In genomic region chr14:122404596-122405154, GRCm38 (mm10) we compare ENCODE assay signal across 30 mouse cellular contexts. TPM values are rescaled to one million over a fixed set of nuclear protein-coding genes. Genes with fewer than 3 reads are reported as not detected.
DNase-seq lines count a peak whose midpoint lies in the region; ATAC-seq lines count a peak whose summit lies in the region.
"Had no signal": no experiment of that assay in that cellular context is flagged by ENCODE, and none has a peak within 500 bp of the region (broad histone marks: within the 10 kb centered on the region; RNA-seq: fewer than 3 reads in every experiment).

No protein-coding gene starts in this region.

- peaks cover 31% of the 10 kb centered on the region for H3K27me3 ChIP-seq in hindbrain, embryonic 11.5 days (ENCODE audit: control insufficient read depth, insufficient read depth, low read length)
- peaks cover 90% of the 10 kb centered on the region for H3K27me3 ChIP-seq in hindbrain, embryonic 13.5 days
- H3K27me3 ChIP-seq in midbrain, embryonic 14.5 days (ENCODE audit: control insufficient read depth, insufficient read depth, low read length): peaks cover 83% of the 10 kb centered on the region

- H3K27ac ChIP-seq in hindbrain, embryonic 11.5 days (ENCODE audit: low read depth, low read length): peak overlapping the region; percentile 33; the same call in 1 of the 2 replicates
- H3K27ac ChIP-seq in hindbrain, embryonic 13.5 days: peak overlapping the region; percentile 49; the same call in 1 of the 2 replicates
- peak overlapping the region; percentile 52 for H3K27ac ChIP-seq in midbrain, embryonic 14.5 days (replicated peaks; ENCODE audit: low read depth, low read length)

- H3K9me3 ChIP-seq in hindbrain, embryonic 11.5 days (ENCODE audit: control insufficient read depth, low read length): no peaks in the 10 kb centered on the region
- no peaks in the 10 kb centered on the region for H3K9me3 ChIP-seq in hindbrain, embryonic 13.5 days
- no peaks in the 10 kb centered on the region for H3K9me3 ChIP-seq in midbrain, embryonic 14.5 days (ENCODE audit: control insufficient read depth, low read length)

- WGBS in hindbrain, embryonic 11.5 days: 64% methylated on average over 7 of the region's 7 CpGs
- WGBS in hindbrain, embryonic 13.5 days: 53% methylated on average over 7 of the region's 7 CpGs
- 51% methylated on average over 7 of the region's 7 CpGs for WGBS in midbrain, embryonic 14.5 days

- ATAC-seq in hindbrain, embryonic 11.5 days (ENCODE audit: low FRiP score): no peak
- ATAC-seq in hindbrain, embryonic 13.5 days (ENCODE audit: low FRiP score): peak; percentile 40; the same call in 1 of the 2 replicates
- no peak for ATAC-seq in midbrain, embryonic 14.5 days (ENCODE audit: low FRiP score, low TSS enrichment)
- ATAC-seq: intestine, embryonic 16.5 days had no signal

- H3K4me1 ChIP-seq in hindbrain, embryonic 11.5 days (replicated peaks; ENCODE audit: control insufficient read depth, insufficient read depth, low read length): peaks cover 7% of the 10 kb centered on the region
- H3K4me1 ChIP-seq in hindbrain, embryonic 13.5 days (replicated peaks): peaks cover 43% of the 10 kb centered on the region
- peaks cover 17% of the 10 kb centered on the region for H3K4me1 ChIP-seq in midbrain, embryonic 14.5 days (ENCODE audit: control insufficient read depth, insufficient read depth, low read length)

- H3K36me3 ChIP-seq in hindbrain, embryonic 11.5 days (ENCODE audit: control insufficient read depth, insufficient read depth, low read length): no peaks in the 10 kb centered on the region
- H3K36me3 ChIP-seq in hindbrain, embryonic 13.5 days: no peaks in the 10 kb centered on the region
- H3K36me3 ChIP-seq in midbrain, embryonic 14.5 days (ENCODE audit: control insufficient read depth, insufficient read depth, low read length): no peaks in the 10 kb centered on the region

- peak; percentile 62 for DNase-seq in heart, adult 11 months
- DNase-seq in heart, adult 9 months (ENCODE audit: low spot score in 2 of 2): no peak
- no peak for DNase-seq in hindbrain, embryonic 11.5 days (ENCODE audit: low spot score)
- no peak for DNase-seq in midbrain, embryonic 14.5 days
- no peak for DNase-seq in spleen, postnatal 14 days (ENCODE audit: low spot score in 2 of 2)
- DNase-seq in adrenal gland, adult 2 months: no peak
- DNase-seq: adrenal gland, adult 8-10 months; cerebellum, adult 18-20 months; kidney, adult 9 months; kidney, postnatal 14 days; left cerebral cortex, postnatal 4 days; liver; right cerebral cortex, adult 18-20 months; thymus, adult 18-20 months; thymus, postnatal 4 days had no signal

- peak overlapping the region; percentile 9; the same call in 1 of the 2 replicates for H3K4me2 ChIP-seq in hindbrain, embryonic 11.5 days (replicated peaks; ENCODE audit: low read depth, low read length)
- H3K4me2 ChIP-seq in hindbrain, embryonic 13.5 days: no peak overlapping the region
- peak overlapping the region; percentile 62; the same call in 1 of the 2 replicates for H3K4me2 ChIP-seq in midbrain, embryonic 14.5 days (ENCODE audit: low read length)
- H3K4me2 ChIP-seq: heart, embryonic 11.5 days had no signal

- H3K9ac ChIP-seq in hindbrain, embryonic 11.5 days (ENCODE audit: low read depth, low read length): no peak overlapping the region
- H3K9ac ChIP-seq in hindbrain, embryonic 13.5 days: no peak overlapping the region
- H3K9ac ChIP-seq in midbrain, embryonic 14.5 days (replicated peaks; ENCODE audit: low read length): no peak overlapping the region

- no peak overlapping the region for H3K4me3 ChIP-seq in hindbrain, embryonic 11.5 days (ENCODE audit: low read depth, low read length)
- no peak overlapping the region for H3K4me3 ChIP-seq in hindbrain, embryonic 13.5 days
- H3K4me3 ChIP-seq in midbrain, embryonic 14.5 days (replicated peaks; ENCODE audit: low read depth, low read length): no peak overlapping the region

RNA-seq across cellular contexts. Expression of gene Gm5089, which starts 46.2 kb away (rescaled TPM):
- 0.99 and 1.6 TPM in 2 replicates for polyA plus RNA-seq in hindbrain, embryonic 11.5 days (2014; fragmentation: Nextera tagmentation; extraction: Ambion mirVana)
- 1.8 and 3.0 TPM in 2 replicates for polyA plus RNA-seq in hindbrain, embryonic 13.5 days (2015; fragmentation: Nextera tagmentation; extraction: Ambion mirVana)
- polyA plus RNA-seq in midbrain, embryonic 14.5 days (2014; fragmentation: Nextera tagmentation; extraction: Ambion mirVana): 0.70 and 0.75 TPM in 2 replicates
- not detected for total RNA-seq in adrenal gland, adult 2 months (2021)
- polyA plus RNA-seq in adrenal gland, adult 2 months (2012; rRNA removed): not detected in 2 replicates
- total RNA-seq: adrenal gland, adult 8-10 months; gastrocnemius, adult 18-20 months; gastrocnemius, postnatal 4 days; hematopoietic stem cell, adult 5-6 weeks; megakaryocyte progenitor cell, adult 5-6 weeks; MEL; monocyte, adult 5-6 weeks had no signal
- polyA plus RNA-seq: C2C12; embryonic facial prominence, embryonic 14.5 days; heart, embryonic 11.5 days; heart, postnatal 0 days; intestine, embryonic 16.5 days; liver, embryonic 16.5 days; lung, embryonic 16.5 days; stomach, embryonic 16.5 days had no signal
